Mouse (Mus musculus): ENCODE measurements at regions not wholly inside any gene's neighbourhood (a gene's known extent, or its start where the extent isn't known, plus 50 kb on each side); places are given as distances from the start of the nearest gene placed in this dataset.
A peak's percentile ranks its signal among the peaks of the same experiment; 100 is the strongest.
"Not testable (repeated sequence)": the region's sequence is repeated elsewhere in the genome, so short reads cannot be mapped to it uniquely, and the experiment has no call there.

DNA sequence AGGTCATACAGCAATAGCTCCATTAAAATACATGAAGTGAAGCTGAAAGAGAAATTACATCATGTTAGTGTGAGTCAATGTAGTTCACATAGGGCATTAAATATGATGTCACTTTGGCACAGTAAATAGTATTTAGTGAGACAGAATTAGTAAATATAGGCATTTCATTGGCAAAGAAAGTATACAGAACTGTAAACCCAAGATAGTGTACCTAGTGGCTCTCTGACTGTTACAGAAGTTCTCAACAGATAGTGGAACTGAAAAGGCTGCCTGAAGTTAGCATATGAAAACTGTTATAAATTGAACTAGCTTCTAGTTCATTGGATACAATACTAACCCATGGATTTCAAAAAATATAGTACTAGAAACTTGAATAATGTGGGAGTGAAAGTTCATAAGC, 1642.1 kb upstream of the Cdh6 start:
- DNase-seq = no peak

DNA sequence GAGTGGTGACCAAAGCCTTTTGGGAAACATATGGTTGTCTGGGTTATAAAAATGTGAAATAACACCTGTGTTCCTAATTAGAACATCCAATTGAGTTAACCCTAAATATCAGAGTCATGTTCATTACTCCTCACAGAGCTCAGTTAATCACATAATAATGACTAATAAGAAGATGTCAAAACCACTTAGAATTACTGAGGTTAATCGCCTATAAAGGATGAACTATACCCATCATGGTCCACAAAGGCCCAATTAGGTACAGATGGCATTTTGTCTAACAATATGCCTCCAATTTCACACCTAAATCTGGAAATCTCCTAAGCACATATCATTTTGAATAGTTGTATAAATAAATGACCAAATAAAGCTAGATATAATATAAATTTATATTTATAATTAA, 1633.4 kb upstream of the Cdh6 start:
- no peak for DNase-seq

DNA sequence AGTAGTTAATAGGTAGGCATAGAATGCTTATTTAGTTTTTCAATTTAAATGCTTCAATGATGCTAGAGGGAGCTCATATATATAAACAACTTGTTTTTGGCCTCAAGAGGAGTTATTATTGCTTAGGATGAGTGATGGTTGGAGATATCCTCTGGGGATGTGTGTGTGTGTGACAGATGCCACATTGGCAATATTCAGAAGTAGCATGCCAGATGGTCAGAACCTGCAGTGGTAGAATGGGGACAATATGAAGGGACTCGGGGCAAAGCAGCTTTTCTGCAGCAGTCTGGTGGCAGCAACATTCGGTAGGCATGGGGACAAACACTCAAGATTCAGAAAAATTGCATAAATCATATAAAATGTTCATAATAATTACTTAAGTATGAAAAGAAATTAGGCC, 1621.7 kb upstream of the Cdh6 start:
- DNase-seq = no peak

DNA sequence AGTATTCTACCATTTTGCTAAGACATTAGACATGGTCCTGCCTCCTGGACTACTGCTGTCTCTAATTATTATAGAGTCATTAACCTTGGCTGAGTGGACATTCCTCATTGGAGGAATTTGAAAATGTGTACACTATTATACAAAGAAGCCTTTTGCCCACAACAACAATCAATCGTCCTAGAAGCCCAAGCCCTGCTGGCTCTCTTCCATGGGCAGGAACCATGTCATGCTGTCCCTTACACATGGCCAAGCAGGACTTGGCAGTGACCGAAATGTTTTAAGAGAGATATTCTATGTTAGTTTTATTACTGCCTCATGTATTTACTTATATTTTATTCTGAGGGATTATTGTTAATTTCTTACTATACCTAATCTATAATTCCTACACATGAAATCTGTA, 1607.3 kb upstream of the Cdh6 start:
- no peak for DNase-seq

DNA sequence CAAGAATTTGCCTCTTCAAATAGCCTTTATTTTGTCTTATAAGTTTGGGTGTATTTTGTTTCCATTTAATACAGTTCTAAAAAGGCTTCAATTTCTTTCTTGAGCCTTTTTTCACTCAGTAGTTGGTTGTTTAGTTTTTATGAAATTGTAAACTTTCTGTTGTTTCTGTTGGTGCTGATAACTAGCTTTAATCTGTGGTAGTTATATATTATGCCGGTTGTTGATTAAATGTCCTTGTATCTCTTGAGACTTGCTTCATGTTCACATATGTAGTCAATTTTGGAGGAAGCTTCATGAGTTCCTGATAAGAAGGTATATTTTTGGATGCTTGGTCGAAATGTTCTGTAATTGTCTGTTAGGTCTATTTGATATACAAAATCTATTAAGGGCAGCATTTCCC, 1568.3 kb upstream of the Cdh6 start:
- no peak for DNase-seq

DNA sequence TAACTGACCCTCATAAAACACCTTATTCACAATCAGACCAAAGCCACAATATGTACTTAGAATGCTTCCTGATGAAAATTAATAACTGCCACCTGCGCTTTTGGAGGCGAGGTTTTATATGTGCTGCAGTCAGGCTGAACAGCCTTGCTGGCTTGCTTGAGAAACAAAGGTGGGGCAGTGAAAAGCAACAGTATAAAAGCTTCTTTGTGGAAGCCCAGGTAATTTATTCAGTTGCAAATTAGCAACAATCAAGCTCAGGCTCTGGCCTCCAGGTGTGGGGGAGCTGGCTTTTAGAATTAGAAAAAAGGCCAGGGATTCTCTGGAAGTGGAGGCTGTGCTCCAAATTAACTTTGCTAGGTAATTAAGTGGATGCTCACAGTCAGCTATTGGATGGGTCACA, 1524.5 kb upstream of the Cdh6 start:
- not testable (repeated sequence) for DNase-seq

DNA sequence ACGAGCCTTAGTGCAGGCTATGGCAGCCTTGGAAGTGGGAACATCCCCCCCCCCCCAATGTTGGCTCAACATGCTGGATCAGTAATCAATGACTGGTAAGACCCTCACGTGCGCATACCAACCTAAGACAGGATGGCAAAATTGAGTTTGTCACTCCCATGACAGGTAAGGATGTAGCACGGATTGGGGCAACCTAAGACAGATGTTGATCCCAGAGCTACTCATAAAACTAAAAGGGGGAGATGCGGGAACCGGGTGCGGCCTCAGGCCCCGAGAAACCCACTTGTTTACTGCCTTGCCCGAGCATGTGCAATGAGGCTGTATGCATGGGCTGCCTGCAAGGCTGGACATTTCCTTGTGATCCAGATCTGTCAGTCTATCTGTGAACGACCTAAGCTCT, 1523.0 kb upstream of the Cdh6 start:
- DNase-seq = no peak

DNA sequence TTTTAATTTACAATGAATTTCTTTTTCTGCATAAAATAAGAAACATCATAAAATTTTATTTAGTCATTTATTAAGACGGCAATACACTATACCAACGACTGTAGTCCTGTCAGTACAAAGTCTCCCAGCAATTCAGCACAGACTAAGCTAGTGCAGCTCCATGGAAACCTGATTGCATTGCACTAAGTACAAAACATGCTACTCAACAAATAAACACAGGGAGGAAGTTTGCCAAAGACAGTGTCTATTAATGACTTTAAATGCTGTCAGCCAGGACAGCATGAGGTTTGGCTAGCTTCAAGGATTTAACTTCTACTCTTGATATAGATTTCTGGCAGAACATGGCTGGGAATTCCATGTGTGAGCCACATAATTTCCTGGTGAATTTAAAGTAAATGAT, 1515.7 kb upstream of the Cdh6 start:
- DNase-seq = no peak

DNA sequence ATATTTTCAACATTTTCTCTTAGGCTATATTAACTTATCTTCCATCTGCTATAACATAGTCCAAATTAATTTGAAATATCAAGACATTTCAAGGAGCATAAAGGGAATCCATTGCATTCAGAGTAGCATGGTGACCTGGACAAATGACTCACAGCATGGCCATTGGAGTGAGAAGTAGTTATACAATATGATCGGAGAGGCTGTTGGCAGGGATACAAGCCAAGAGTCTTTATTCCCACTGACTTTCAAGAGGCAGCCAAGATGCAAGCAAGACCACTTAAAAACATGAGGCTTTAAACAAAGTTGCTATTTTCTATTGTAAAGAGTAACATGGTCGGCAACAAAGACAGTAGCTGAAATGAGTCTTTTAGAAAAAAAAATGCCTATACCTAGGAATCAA, 1468.8 kb upstream of the Cdh6 start:
- no peak for DNase-seq

DNA sequence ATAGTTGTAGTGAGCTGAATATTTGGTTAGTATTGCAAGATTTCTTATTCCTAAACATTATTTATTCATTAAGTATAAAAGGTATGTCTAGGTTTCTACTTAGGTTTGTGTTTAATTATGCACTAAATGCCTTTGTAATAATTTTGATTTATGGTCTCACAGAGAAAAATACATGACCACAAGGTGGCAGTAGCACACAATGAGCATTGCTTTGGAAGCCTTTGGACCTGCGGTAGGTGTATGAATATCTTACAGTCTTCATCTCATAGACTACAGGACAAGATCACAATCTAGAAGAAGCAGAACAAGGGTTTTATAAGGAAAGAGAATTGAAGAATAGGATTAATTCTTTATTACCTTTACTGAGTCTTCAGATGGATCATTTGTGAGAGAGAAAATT, 1455.0 kb upstream of the Cdh6 start:
- peak; percentile 68 for DNase-seq

DNA sequence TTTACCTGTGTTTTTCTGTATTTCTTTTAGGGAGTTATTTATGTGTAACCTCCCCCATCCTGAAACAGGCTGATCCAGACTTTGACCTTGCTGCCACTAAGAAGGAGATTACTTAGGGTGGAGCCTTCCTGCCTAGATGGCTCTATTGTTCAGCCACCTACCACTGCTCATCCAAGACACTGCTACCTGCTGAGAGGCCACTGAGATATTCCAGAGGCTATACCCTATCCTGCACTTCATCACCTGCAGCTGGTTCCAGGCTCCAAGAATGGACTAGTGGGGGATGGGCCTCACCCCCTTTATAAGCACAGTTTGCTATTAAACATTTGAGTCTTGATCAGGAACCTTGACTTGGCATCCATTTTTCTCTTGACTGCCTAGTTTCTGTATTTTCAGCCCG, 1433.2 kb upstream of the Cdh6 start:
- DNase-seq = no peak

Data from embryo, embryonic 11 days (tissue).